In genomic region chr2:168489953-168490352, GRCm38 (mm10) we compare ENCODE assay signal across 30 mouse cellular contexts.
DNase-seq lines count a peak whose midpoint lies in the region; ATAC-seq lines count a peak whose summit lies in the region.
"Had no signal": no experiment of that assay in that cellular context is flagged by ENCODE, and none has a peak within 500 bp of the region (broad histone marks: within the 10 kb centered on the region; RNA-seq: fewer than 3 reads in every experiment).

No protein-coding gene starts in this region.

- no peaks in the 10 kb centered on the region for H3K27me3 ChIP-seq in midbrain, embryonic 16.5 days (ENCODE audit: control insufficient read depth, insufficient read depth, low read depth, low read length)
- no peaks in the 10 kb centered on the region for H3K27me3 ChIP-seq in kidney, embryonic 16.5 days (ENCODE audit: insufficient read depth, low read length)
- H3K27me3 ChIP-seq: CH12.LX; embryonic facial prominence, embryonic 13.5 days; embryonic facial prominence, embryonic 15.5 days; forebrain, embryonic 12.5 days had no signal

- 92% methylated on average over 13 of the region's 13 CpGs for WGBS in midbrain, embryonic 16.5 days
- WGBS in kidney, embryonic 16.5 days, result 87% methylated on average over 13 of the region's 13 CpGs

- ATAC-seq in common myeloid progenitor, adult 5-6 weeks (replicated peaks; ENCODE audit: low read depth, poor library complexity, severe bottlenecking), result peak; percentile 41; the same call in 1 of the 2 replicates
- ATAC-seq in megakaryocyte progenitor cell, adult 5-6 weeks (replicated peaks; ENCODE audit: poor library complexity), result peak; percentile 71
- ATAC-seq in midbrain, embryonic 16.5 days, result no peak
- ATAC-seq in kidney, embryonic 16.5 days (ENCODE audit: low FRiP score, low TSS enrichment), result no peak
- ATAC-seq: activated CD4-positive, CD25-positive, alpha-beta regulatory T cell, adult 4 months; CD4-positive, CD25-positive, alpha-beta regulatory T cell, adult 4 months; forebrain, embryonic 14.5 days; forebrain, embryonic 16.5 days; Patski had no signal

- no peaks in the 10 kb centered on the region for H3K9me3 ChIP-seq in midbrain, embryonic 16.5 days (replicated peaks; ENCODE audit: control insufficient read depth, low read length, poor library complexity, severe bottlenecking)
- H3K9me3 ChIP-seq in kidney, embryonic 16.5 days (ENCODE audit: low read length), result no peaks in the 10 kb centered on the region
- H3K9me3 ChIP-seq: embryonic facial prominence, embryonic 13.5 days; embryonic facial prominence, embryonic 15.5 days; forebrain, embryonic 10.5 days; forebrain, embryonic 12.5 days had no signal

- H3K4me3 ChIP-seq in midbrain, embryonic 16.5 days (ENCODE audit: low read depth, low read length), result no peak overlapping the region
- no peak overlapping the region for H3K4me3 ChIP-seq in kidney, embryonic 16.5 days (ENCODE audit: low read length)
- H3K4me3 ChIP-seq: embryonic facial prominence, embryonic 13.5 days; embryonic facial prominence, embryonic 15.5 days; erythroblast, embryonic 14.5 days; forebrain, embryonic 10.5 days; forebrain, embryonic 12.5 days had no signal

- no peak overlapping the region for H3K9ac ChIP-seq in midbrain, embryonic 16.5 days (ENCODE audit: low read depth, low read length)
- H3K9ac ChIP-seq in kidney, embryonic 16.5 days (replicated peaks; ENCODE audit: low read length), result no peak overlapping the region
- H3K9ac ChIP-seq: embryonic facial prominence, embryonic 13.5 days; embryonic facial prominence, embryonic 15.5 days; forebrain, embryonic 12.5 days had no signal

- H3K4me1 ChIP-seq in midbrain, embryonic 16.5 days (ENCODE audit: control insufficient read depth, insufficient read depth, low read length), result no peaks in the 10 kb centered on the region
- H3K4me1 ChIP-seq in kidney, embryonic 16.5 days (ENCODE audit: insufficient read depth, low read length), result no peaks in the 10 kb centered on the region
- H3K4me1 ChIP-seq: forebrain, embryonic 10.5 days; forebrain, embryonic 12.5 days had no signal

- DNase-seq in thymus, postnatal 0 days (ENCODE audit: low spot score), result peak; percentile 18
- DNase-seq in thymus, postnatal 25 days, result no peak
- peak; percentile 53 for DNase-seq in thymus, postnatal 4 days
- no peak for DNase-seq in thymus, adult 18-20 months
- DNase-seq: adrenal gland, adult 8-10 months; adrenal gland, postnatal 14 days; adrenal gland, postnatal 36 days; B cell, adult 2 months; cerebellum, adult 11-12 months; cerebellum, adult 2 months; cerebellum, adult 9-10 months; cerebellum, postnatal 10 days; cerebellum, postnatal 25 days; embryo, embryonic 11 days had no signal

- H3K27ac ChIP-seq in midbrain, embryonic 16.5 days (ENCODE audit: low read length), result no peak overlapping the region
- H3K27ac ChIP-seq in kidney, embryonic 16.5 days (ENCODE audit: low read length), result no peak overlapping the region
- H3K27ac ChIP-seq: embryonic facial prominence, embryonic 13.5 days; embryonic facial prominence, embryonic 15.5 days; forebrain, embryonic 10.5 days; forebrain, embryonic 12.5 days had no signal

- H3K4me2 ChIP-seq in midbrain, embryonic 16.5 days (ENCODE audit: low read length), result no peak overlapping the region
- H3K4me2 ChIP-seq in kidney, embryonic 16.5 days (replicated peaks; ENCODE audit: low read depth, low read length), result no peak overlapping the region
- H3K4me2 ChIP-seq: embryonic facial prominence, embryonic 13.5 days; embryonic facial prominence, embryonic 15.5 days; forebrain, embryonic 12.5 days had no signal

- no peaks in the 10 kb centered on the region for H3K36me3 ChIP-seq in midbrain, embryonic 16.5 days (ENCODE audit: control insufficient read depth, insufficient read depth, low read length)
- H3K36me3 ChIP-seq in kidney, embryonic 16.5 days (ENCODE audit: insufficient read depth, low read length), result no peaks in the 10 kb centered on the region
- H3K36me3 ChIP-seq: embryonic facial prominence, embryonic 13.5 days; embryonic facial prominence, embryonic 15.5 days; forebrain, embryonic 10.5 days; forebrain, embryonic 12.5 days; G1E had no signal

Comparison
In these comparisons a context has a peak if more than half of its experiments do, and no peak if none do; other contexts are left out.
1. DNase-seq: peak in thymus, postnatal 0 days (single experiment) and thymus, postnatal 4 days (single experiment); none in thymus, postnatal 25 days (single experiment) and thymus, adult 18-20 months (0 of 2).
2. ATAC-seq: peak in common myeloid progenitor, adult 5-6 weeks (single experiment) and megakaryocyte progenitor cell, adult 5-6 weeks (single experiment); none in midbrain, embryonic 16.5 days (single experiment) and kidney, embryonic 16.5 days (single experiment).